Mouse (Mus musculus): ENCODE results near the gene Fam78a.
"Not testable (repeated sequence)": the region's sequence is repeated elsewhere in the genome, so short reads cannot be mapped to it uniquely, and the experiment has no call there.

DNA sequence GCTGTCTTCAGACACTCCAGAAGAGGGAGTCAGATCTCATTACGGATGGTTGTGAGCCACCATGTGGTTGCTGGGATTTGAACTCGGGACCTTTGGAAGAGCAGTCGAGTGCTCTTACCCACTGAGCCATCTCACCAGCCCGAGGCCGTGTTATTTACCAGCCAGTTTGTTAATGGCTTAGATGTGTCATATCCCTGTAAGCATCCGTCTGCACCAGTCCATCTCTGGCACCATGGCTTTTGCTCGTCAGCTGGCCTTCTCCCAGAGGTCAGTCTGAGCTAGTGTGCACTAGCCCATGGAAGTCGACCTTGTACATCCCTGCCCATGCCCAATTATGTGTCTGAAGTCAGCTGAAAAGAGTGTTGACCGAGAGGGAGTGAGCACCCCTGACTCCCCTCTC lies 44.0 kb downstream of the Fam78a start:
- TF ChIP-seq GABPA (IDR thresholded peaks at IDR 0.05; ENCODE audit: insufficient replicate concordance, low read depth, low read length); BHLHE40 (IDR thresholded peaks at IDR 0.05; ENCODE audit: low read depth, low read length); POLR2AphosphoS2 (IDR thresholded peaks at IDR 0.05; ENCODE audit: low read depth, low read length); POLR2A (IDR thresholded peaks at IDR 0.05; ENCODE audit: low read depth, low read length); MAFK (IDR thresholded peaks at IDR 0.05; ENCODE audit: insufficient replicate concordance, low read length); CTCF (conservative IDR thresholded peaks at IDR 0.05 in 1 of 2, IDR thresholded peaks at IDR 0.05 in 1 of 2; ENCODE audit: low read depth in 2 of 2, low read length in 2 of 2); EP300 (IDR thresholded peaks at IDR 0.05; ENCODE audit: low read length); ZC3H11A (IDR thresholded peaks at IDR 0.05; ENCODE audit: low read depth, low read length); E2F4 (IDR thresholded peaks at IDR 0.05; ENCODE audit: insufficient replicate concordance, low read depth, low read length); RAD21 (IDR thresholded peaks at IDR 0.05; ENCODE audit: low read depth, low read length); HCFC1 (IDR thresholded peaks at IDR 0.05; ENCODE audit: low read depth, low read length); CHD1 (IDR thresholded peaks at IDR 0.05; ENCODE audit: low read depth, low read length); CHD2 (IDR thresholded peaks at IDR 0.05; ENCODE audit: low read length): not testable (repeated sequence)
